ENCODE assay signal across 9 mouse cellular contexts in genomic region chr1:125370779-125371178, GRCm38 (mm10).
A peak's percentile ranks its signal among the peaks of the same experiment; 100 is the strongest.
DNase-seq lines count a peak whose midpoint lies in the region; ATAC-seq and TF ChIP-seq lines count a peak whose summit lies in the region.
"Had no signal": no experiment of that assay in that cellular context is flagged by ENCODE, and none has a peak within 500 bp of the region (broad histone marks: within the 10 kb centered on the region; RNA-seq: fewer than 3 reads in every experiment).

No protein-coding gene starts in this region.

- no peaks in the 10 kb centered on the region for H3K4me1 ChIP-seq in thymus, adult 2 months (replicated peaks; ENCODE audit: control insufficient read depth, insufficient read depth, low read length)
- H3K4me1 ChIP-seq in forebrain, embryonic 14.5 days (ENCODE audit: control insufficient read depth, insufficient read depth, low read length) = no peaks in the 10 kb centered on the region
- no peaks in the 10 kb centered on the region for H3K4me1 ChIP-seq in hindbrain, postnatal 0 days (ENCODE audit: insufficient read depth, low read length)
- H3K4me1 ChIP-seq in midbrain, embryonic 11.5 days (ENCODE audit: control insufficient read depth, insufficient read depth, low read length) = no peaks in the 10 kb centered on the region
- H3K4me1 ChIP-seq: lung, embryonic 15.5 days had no signal

- WGBS in thymus, adult 2 months = 33% methylated on average over 6 of the region's 6 CpGs
- WGBS in forebrain, embryonic 14.5 days = 33% methylated on average over 6 of the region's 6 CpGs
- 34% methylated on average over 6 of the region's 6 CpGs for WGBS in hindbrain, postnatal 0 days
- 36% methylated on average over 6 of the region's 6 CpGs for WGBS in midbrain, embryonic 11.5 days

- H3K36me3 ChIP-seq in thymus, adult 2 months (ENCODE audit: control insufficient read depth, insufficient read depth, low read length) = no peaks in the 10 kb centered on the region
- no peaks in the 10 kb centered on the region for H3K36me3 ChIP-seq in forebrain, embryonic 14.5 days (ENCODE audit: control insufficient read depth, insufficient read depth, low read length)
- H3K36me3 ChIP-seq in hindbrain, postnatal 0 days (ENCODE audit: insufficient read depth, low read length) = no peaks in the 10 kb centered on the region
- H3K36me3 ChIP-seq in midbrain, embryonic 11.5 days (ENCODE audit: control insufficient read depth, insufficient read depth, low read length) = no peaks in the 10 kb centered on the region
- H3K36me3 ChIP-seq: lung, embryonic 15.5 days had no signal

- TF ChIP-seq CTCF in thymus, adult 2 months (IDR thresholded peaks at IDR 0.05; ENCODE audit: borderline replicate concordance, control insufficient read depth, extremely low read depth, insufficient read depth, low read length, poor library complexity) = no peak
- TF ChIP-seq CTCF in hindbrain, postnatal 0 days (IDR thresholded peaks at IDR 0.05; ENCODE audit: low read depth) = peak; percentile 88

- no peaks in the 10 kb centered on the region for H3K9me3 ChIP-seq in forebrain, embryonic 14.5 days (replicated peaks; ENCODE audit: control insufficient read depth, low read length)
- H3K9me3 ChIP-seq in hindbrain, postnatal 0 days (ENCODE audit: low read length) = no peaks in the 10 kb centered on the region
- H3K9me3 ChIP-seq in midbrain, embryonic 11.5 days (ENCODE audit: control insufficient read depth, low read length) = no peaks in the 10 kb centered on the region
- H3K9me3 ChIP-seq: lung, embryonic 15.5 days had no signal

- no peak for TF ChIP-seq POLR2A in thymus, adult 2 months (IDR thresholded peaks at IDR 0.05; ENCODE audit: control insufficient read depth, extremely low read depth, insufficient read depth, low read length, poor library complexity)

- H3K27ac ChIP-seq in thymus, adult 2 months (ENCODE audit: control insufficient read depth, insufficient read depth, low read length) = no peak overlapping the region
- no peak overlapping the region for H3K27ac ChIP-seq in forebrain, embryonic 14.5 days (ENCODE audit: low read depth, low read length)
- no peak overlapping the region for H3K27ac ChIP-seq in hindbrain, postnatal 0 days
- no peak overlapping the region for H3K27ac ChIP-seq in midbrain, embryonic 11.5 days (ENCODE audit: low read depth, low read length)
- H3K27ac ChIP-seq: lung, embryonic 15.5 days had no signal

- H3K27me3 ChIP-seq in thymus, adult 2 months (ENCODE audit: control insufficient read depth, insufficient read depth, low read length) = no peaks in the 10 kb centered on the region
- H3K27me3 ChIP-seq in forebrain, embryonic 14.5 days (replicated peaks; ENCODE audit: control insufficient read depth, insufficient read depth, low read length) = no peaks in the 10 kb centered on the region
- no peaks in the 10 kb centered on the region for H3K27me3 ChIP-seq in hindbrain, postnatal 0 days (ENCODE audit: insufficient read depth, low read length)
- no peaks in the 10 kb centered on the region for H3K27me3 ChIP-seq in midbrain, embryonic 11.5 days (ENCODE audit: control insufficient read depth, insufficient read depth, low read length)
- H3K27me3 ChIP-seq: lung, embryonic 15.5 days had no signal

- peak; percentile 73 for ATAC-seq in forebrain, embryonic 14.5 days
- ATAC-seq in hindbrain, postnatal 0 days = 0 out of 2 replicates have a peak, but pooled peaks have one; percentile 65
- peak; percentile 70 for ATAC-seq in midbrain, embryonic 11.5 days (ENCODE audit: low FRiP score)

- no peak overlapping the region for H3K4me2 ChIP-seq in forebrain, embryonic 14.5 days (ENCODE audit: low read length)
- no peak overlapping the region for H3K4me2 ChIP-seq in hindbrain, postnatal 0 days (ENCODE audit: low read depth, low read length)
- no peak overlapping the region for H3K4me2 ChIP-seq in midbrain, embryonic 11.5 days
- H3K4me2 ChIP-seq: lung, embryonic 15.5 days had no signal

- H3K4me3 ChIP-seq in thymus, adult 2 months (ENCODE audit: control insufficient read depth, insufficient read depth, low read length) = no peak overlapping the region
- no peak overlapping the region for H3K4me3 ChIP-seq in forebrain, embryonic 14.5 days (ENCODE audit: low read depth, low read length)
- H3K4me3 ChIP-seq in hindbrain, postnatal 0 days (ENCODE audit: low read length) = no peak overlapping the region
- H3K4me3 ChIP-seq in midbrain, embryonic 11.5 days (ENCODE audit: low read depth, low read length) = no peak overlapping the region
- H3K4me3 ChIP-seq: lung, embryonic 15.5 days had no signal

- no peak overlapping the region for H3K9ac ChIP-seq in forebrain, embryonic 14.5 days (ENCODE audit: low read length)
- H3K9ac ChIP-seq in hindbrain, postnatal 0 days (replicated peaks; ENCODE audit: low read length) = no peak overlapping the region
- no peak overlapping the region for H3K9ac ChIP-seq in midbrain, embryonic 11.5 days (ENCODE audit: low read length)
- H3K9ac ChIP-seq: lung, embryonic 15.5 days had no signal

- peak; percentile 45 for DNase-seq in thymus, adult 2 months
- no peak for DNase-seq in thymus, adult 18-20 months
- DNase-seq in cerebellum, adult 11 months = peak; percentile 41
- peak; percentile 87 for DNase-seq in forebrain, embryonic 14.5 days (ENCODE audit: low spot score)
- peak; percentile 91 for DNase-seq in hindbrain, postnatal 0 days (ENCODE audit: low spot score)
- DNase-seq in left cerebral cortex, adult 18-20 months (ENCODE audit: low spot score in 2 of 2) = peak; percentile 58 to 66
- DNase-seq in midbrain, embryonic 11.5 days (ENCODE audit: low spot score, missing footprints) = peak; percentile 94
- peak; percentile 31 for DNase-seq in right cerebral cortex, postnatal 25 days

Comparison
In these comparisons a context has a peak if more than half of its experiments do, and no peak if none do; other contexts are left out.
1. DNase-seq: peak in thymus, adult 2 months (single experiment), cerebellum, adult 11 months (single experiment), forebrain, embryonic 14.5 days (single experiment), hindbrain, postnatal 0 days (single experiment), left cerebral cortex, adult 18-20 months (2 of 2), midbrain, embryonic 11.5 days (single experiment) and right cerebral cortex, postnatal 25 days (single experiment); none in thymus, adult 18-20 months (0 of 2).
2. Peak in every context shown above with its lines, with median percentiles within 50 percentile points of each other: ATAC-seq.